ENCODE assay signal across 17 mouse cellular contexts in the genomic region with DNA sequence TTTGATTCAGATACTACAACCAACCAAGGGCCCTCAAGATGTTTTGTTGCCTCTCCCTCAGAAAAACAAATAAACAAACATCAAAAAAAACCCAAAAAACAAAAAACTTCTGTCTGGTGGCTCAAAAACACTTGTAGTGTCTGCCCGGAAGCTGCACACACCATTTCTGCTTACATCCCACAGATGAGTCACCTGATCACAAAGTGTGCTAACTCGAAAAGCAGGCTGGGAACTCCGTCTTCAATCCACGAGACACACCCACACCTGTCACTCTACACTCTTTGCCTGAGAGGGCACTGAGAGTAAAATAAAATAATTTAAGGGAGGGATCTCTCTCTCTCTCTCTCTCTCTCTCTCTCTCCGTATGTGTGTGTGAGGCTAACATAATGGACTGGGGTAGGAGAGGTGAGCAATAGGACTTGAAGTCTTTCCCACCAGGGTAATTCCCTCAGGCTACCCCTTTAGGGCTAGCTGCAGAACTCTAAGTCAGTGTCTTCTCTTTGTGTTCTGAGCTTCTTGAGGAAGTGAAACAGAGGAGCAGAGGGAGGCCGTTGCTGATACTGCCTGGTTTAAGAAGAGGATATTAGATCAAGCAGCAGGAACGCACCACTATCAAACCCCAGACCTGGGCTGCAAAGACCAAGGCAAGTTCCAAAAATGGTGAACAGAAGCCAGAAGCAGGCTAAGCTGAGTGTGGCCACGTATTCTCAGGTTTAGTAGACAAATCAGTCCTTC. TPM values are rescaled to one million over a fixed set of nuclear protein-coding genes. Genes with fewer than 3 reads are reported as not detected.
DNase-seq lines count a peak whose midpoint lies in the region; ATAC-seq and TF ChIP-seq lines count a peak whose summit lies in the region.
"Had no signal": no experiment of that assay in that cellular context is flagged by ENCODE, and none has a peak within 500 bp of the region (broad histone marks: within the 10 kb centered on the region; RNA-seq: fewer than 3 reads in every experiment).

No protein-coding gene starts in this region.

- H3K9me3 ChIP-seq in midbrain, postnatal 0 days (ENCODE audit: low read length) = no peaks in the 10 kb centered on the region
- H3K9me3 ChIP-seq: forebrain, embryonic 15.5 days; heart, embryonic 12.5 days; hindbrain, embryonic 10.5 days; neural tube, embryonic 12.5 days had no signal

- 66% methylated on average over 8 of the region's 8 CpGs for WGBS in heart, adult 2 months
- 73% methylated on average over 8 of the region's 8 CpGs for WGBS in midbrain, postnatal 0 days

- no peaks in the 10 kb centered on the region for H3K36me3 ChIP-seq in heart, adult 2 months (ENCODE audit: control insufficient read depth, insufficient read depth, low read length)
- H3K36me3 ChIP-seq in midbrain, postnatal 0 days (ENCODE audit: insufficient read depth, low read length) = no peaks in the 10 kb centered on the region
- H3K36me3 ChIP-seq: forebrain, embryonic 15.5 days; heart, embryonic 12.5 days; hindbrain, embryonic 10.5 days; neural tube, embryonic 12.5 days had no signal

- H3K4me2 ChIP-seq in midbrain, postnatal 0 days (ENCODE audit: low read depth, low read length, poor library complexity, severe bottlenecking) = no peak overlapping the region
- H3K4me2 ChIP-seq: forebrain, embryonic 15.5 days; heart, embryonic 12.5 days; midbrain, embryonic 11.5 days; neural tube, embryonic 12.5 days had no signal

- H3K27me3 ChIP-seq in heart, adult 2 months (ENCODE audit: control insufficient read depth, insufficient read depth, low read length) = no peaks in the 10 kb centered on the region
- H3K27me3 ChIP-seq in midbrain, postnatal 0 days (ENCODE audit: insufficient read depth, low read length) = no peaks in the 10 kb centered on the region
- H3K27me3 ChIP-seq: heart, embryonic 12.5 days; neural tube, embryonic 12.5 days had no signal

- H3K4me1 ChIP-seq in heart, adult 2 months (ENCODE audit: control insufficient read depth, insufficient read depth, low read length) = no peaks in the 10 kb centered on the region
- no peaks in the 10 kb centered on the region for H3K4me1 ChIP-seq in midbrain, postnatal 0 days (ENCODE audit: insufficient read depth, low read length)
- H3K4me1 ChIP-seq: forebrain, embryonic 15.5 days; hindbrain, embryonic 10.5 days; neural tube, embryonic 12.5 days had no signal

- intact Hi-C loops in heart, adult 2 months (cut with DNase I) = no loop called here

- H3K27ac ChIP-seq in heart, adult 2 months = no peak overlapping the region
- no peak overlapping the region for H3K27ac ChIP-seq in midbrain, postnatal 0 days (ENCODE audit: low read depth, low read length)
- H3K27ac ChIP-seq: forebrain, embryonic 15.5 days; hindbrain, embryonic 10.5 days; neural tube, embryonic 12.5 days had no signal

- H3K9ac ChIP-seq in heart, adult 2 months (ENCODE audit: low read depth, low read length) = no peak overlapping the region
- no peak overlapping the region for H3K9ac ChIP-seq in midbrain, postnatal 0 days (replicated peaks; ENCODE audit: low read length, poor library complexity, severe bottlenecking)
- H3K9ac ChIP-seq: forebrain, embryonic 15.5 days; heart, embryonic 12.5 days; neural tube, embryonic 12.5 days had no signal

- DNase-seq in heart, adult 11 months = peak; percentile 91
- DNase-seq in heart, adult 2 months = no peak
- DNase-seq in urinary bladder, postnatal 25 days (ENCODE audit: low spot score) = peak; percentile 6
- DNase-seq in urinary bladder, postnatal 36 days (ENCODE audit: low spot score in 2 of 2) = no peak
- no peak for DNase-seq in adrenal gland, adult 2 months
- DNase-seq in midbrain, postnatal 0 days (ENCODE audit: low spot score) = no peak
- DNase-seq: cerebellum, adult 18-20 months; gastrocnemius, postnatal 10 days; kidney, postnatal 10 days had no signal

- no peak for TF ChIP-seq POLR2A in heart, adult 2 months (IDR thresholded peaks at IDR 0.05; ENCODE audit: insufficient read depth, low read depth, low read length)

- no peaks in the 10 kb centered on the region for H3K79me2 ChIP-seq in heart, adult 2 months (replicated peaks; ENCODE audit: control insufficient read depth, insufficient read depth, low read length)

- TF ChIP-seq EP300 in heart, adult 2 months (IDR thresholded peaks at IDR 0.05; ENCODE audit: insufficient read depth, low read depth, low read length) = no peak

- no peak overlapping the region for H3K4me3 ChIP-seq in heart, adult 2 months
- no peak overlapping the region for H3K4me3 ChIP-seq in midbrain, postnatal 0 days (ENCODE audit: low read depth, low read length)
- H3K4me3 ChIP-seq: forebrain, embryonic 15.5 days; heart, embryonic 12.5 days; hindbrain, embryonic 10.5 days; neural tube, embryonic 12.5 days had no signal

- TF ChIP-seq CTCF in heart, adult 2 months (IDR thresholded peaks at IDR 0.05) = no peak
- no peak for TF ChIP-seq CTCF in midbrain, postnatal 0 days (IDR thresholded peaks at IDR 0.05)

- peak; percentile 93 for ATAC-seq in megakaryocyte, adult 5-6 weeks (ENCODE audit: poor library complexity, severe bottlenecking)
- no peak for ATAC-seq in erythroblast, adult 5-6 weeks (replicated peaks; ENCODE audit: low FRiP score, poor library complexity, severe bottlenecking)
- no peak for ATAC-seq in midbrain, postnatal 0 days (ENCODE audit: low FRiP score)
- ATAC-seq: forebrain, embryonic 15.5 days; intestine, postnatal 0 days had no signal

RNA-seq across cellular contexts. Expression of gene Rab14, which starts 8.2 kb away (rescaled TPM):
- total RNA-seq in heart, adult 2 months (2021) = 100 to 1,000 TPM; 129 to 135 TPM
- polyA plus RNA-seq in heart, adult 2 months (2012; rRNA removed) = 61.4 and 70.1 TPM in 2 replicates
- total RNA-seq in megakaryocyte, adult 5-6 weeks (2015) = 153 and 167 TPM in 2 replicates
- total RNA-seq in megakaryocyte, adult 5-6 weeks (2017) = 134 and 137 TPM in 2 replicates
- 100 to 1,000 TPM; 209 to 246 TPM for total RNA-seq in adrenal gland, adult 2 months (2021)
- 3,789 and 4,325 TPM in 2 replicates for polyA plus RNA-seq in adrenal gland, adult 2 months (2012; rRNA removed)
- 58.4 and 62.1 TPM in 2 replicates for total RNA-seq in erythroblast, adult 5-6 weeks (2015; ENCODE audit: low replicate concordance)
- total RNA-seq in erythroblast, adult 5-6 weeks (2017; ENCODE audit: low replicate concordance) = 61.2 and 131 TPM in 2 replicates
- 65.3 and 122 TPM in 2 replicates for total RNA-seq in midbrain, postnatal 0 days (2014; rRNA removed)
- 458 and 504 TPM in 2 replicates for polyA plus RNA-seq in midbrain, postnatal 0 days (2015; fragmentation: Nextera tagmentation; extraction: Ambion mirVana)

RNA-seq across cellular contexts. Expression of gene Gsn, which starts 47.1 kb away (rescaled TPM):
- total RNA-seq in heart, adult 2 months (2021) = 1,000 to 10,000 TPM in 1 of 2 experiments, 100 to 1,000 TPM in 1; 878 to 1,097 TPM
- 1,373 and 1,759 TPM in 2 replicates for polyA plus RNA-seq in heart, adult 2 months (2012; rRNA removed)
- total RNA-seq in megakaryocyte, adult 5-6 weeks (2015) = 54.1 and 69.6 TPM in 2 replicates
- total RNA-seq in megakaryocyte, adult 5-6 weeks (2017) = 90.9 and 98.1 TPM in 2 replicates
- total RNA-seq in adrenal gland, adult 2 months (2021) = 1,000 to 10,000 TPM in 1 of 2 experiments, 100 to 1,000 TPM in 1; 335 to 1,033 TPM
- 607 and 810 TPM in 2 replicates for polyA plus RNA-seq in adrenal gland, adult 2 months (2012; rRNA removed)
- total RNA-seq in erythroblast, adult 5-6 weeks (2015; ENCODE audit: low replicate concordance) = 15.0 and 16.7 TPM in 2 replicates
- total RNA-seq in erythroblast, adult 5-6 weeks (2017; ENCODE audit: low replicate concordance) = 19.7 and 23.1 TPM in 2 replicates
- total RNA-seq in midbrain, postnatal 0 days (2014; rRNA removed) = 23.4 and 39.1 TPM in 2 replicates
- 26.2 and 28.5 TPM in 2 replicates for polyA plus RNA-seq in midbrain, postnatal 0 days (2015; fragmentation: Nextera tagmentation; extraction: Ambion mirVana)

Comparison
In these comparisons a context has a peak if more than half of its experiments do, and no peak if none do; other contexts are left out.
1. DNase-seq: peak in heart, adult 11 months (single experiment) and urinary bladder, postnatal 25 days (single experiment); none in heart, adult 2 months (0 of 2), urinary bladder, postnatal 36 days (0 of 2), adrenal gland, adult 2 months (single experiment) and midbrain, postnatal 0 days (single experiment).